Mouse (Mus musculus) limb, embryonic 12.5 days (tissue): ENCODE data around the gene Gm11541. TPM values are rescaled to one million over a fixed set of nuclear protein-coding genes. Genes with fewer than 3 reads are reported as not detected.

Experiments
- ATAC-seq: fragments of 200-750 bp; cut with Nextera tagmentation; 2 replicates; pipeline ENCODE4 v1.8.0; 2017; ENCODE audit warnings: low read depth, moderate TSS enrichment; ENCODE audit not compliant: insufficient number of reproducible peaks, insufficient read depth, low FRiP score, low TSS enrichment
- H3K27ac ChIP-seq: fragments of 300-500 bp; sonication (generic); 2 replicates; pipeline ENCODE4 v1.5.1; 2016; ENCODE audit warnings: mild to moderate bottlenecking, moderate library complexity
- H3K27me3 ChIP-seq: fragments of 300-500 bp; sonication (generic); 2 replicates; pipeline ENCODE4 v1.6.1; 2016; ENCODE audit warnings: mild to moderate bottlenecking, moderate library complexity
- H3K36me3 ChIP-seq: fragments of 300-500 bp; sonication (generic); 2 replicates; pipeline ENCODE4 v1.6.1; 2016; ENCODE audit warnings: mild to moderate bottlenecking, moderate library complexity
- H3K4me1 ChIP-seq: fragments of 300-500 bp; sonication (generic); replicated peaks from 2 replicates; pipeline ENCODE4 v1.6.1; 2016
- H3K4me2 ChIP-seq: fragments of 300-500 bp; sonication (generic); 2 replicates; pipeline ENCODE4 v1.6.1; 2016; ENCODE audit warnings: mild to moderate bottlenecking, moderate library complexity
- H3K4me3 ChIP-seq: fragments of 300-500 bp; sonication (generic); replicated peaks from 2 replicates; pipeline ENCODE4 v1.5.1; 2016; ENCODE audit warnings: mild to moderate bottlenecking
- H3K9ac ChIP-seq: fragments of 300-500 bp; sonication (generic); replicated peaks from 2 replicates; pipeline ENCODE4 v1.6.1; 2016; ENCODE audit warnings: mild to moderate bottlenecking, moderate library complexity
- H3K9me3 ChIP-seq: fragments of 300-500 bp; sonication (generic); 2 replicates; pipeline ENCODE4 v1.6.1; 2016; ENCODE audit warnings: mild to moderate bottlenecking, moderate library complexity
- WGBS: fragments of 180-500 bp; shearing (Covaris S2); methylation state at CpG from one replicate; pipeline ENCODE4 v1.1.7; 2016; 5-methylcytosine and 5-hydroxymethylcytosine counted together
- polyA plus RNA-seq: library from polyadenylated mRNA; unstranded; fragments of >200 nt; fragmentation: Nextera tagmentation; extraction: Ambion mirVana; gene quantifications from 2 replicates; pipeline ENCODE4 v1.2.1, GENCODE M21; 2016

Gene Gm11541
- polyA plus RNA-seq, 1 experiment from 2014 or later = 0.13 TPM

DNA sequence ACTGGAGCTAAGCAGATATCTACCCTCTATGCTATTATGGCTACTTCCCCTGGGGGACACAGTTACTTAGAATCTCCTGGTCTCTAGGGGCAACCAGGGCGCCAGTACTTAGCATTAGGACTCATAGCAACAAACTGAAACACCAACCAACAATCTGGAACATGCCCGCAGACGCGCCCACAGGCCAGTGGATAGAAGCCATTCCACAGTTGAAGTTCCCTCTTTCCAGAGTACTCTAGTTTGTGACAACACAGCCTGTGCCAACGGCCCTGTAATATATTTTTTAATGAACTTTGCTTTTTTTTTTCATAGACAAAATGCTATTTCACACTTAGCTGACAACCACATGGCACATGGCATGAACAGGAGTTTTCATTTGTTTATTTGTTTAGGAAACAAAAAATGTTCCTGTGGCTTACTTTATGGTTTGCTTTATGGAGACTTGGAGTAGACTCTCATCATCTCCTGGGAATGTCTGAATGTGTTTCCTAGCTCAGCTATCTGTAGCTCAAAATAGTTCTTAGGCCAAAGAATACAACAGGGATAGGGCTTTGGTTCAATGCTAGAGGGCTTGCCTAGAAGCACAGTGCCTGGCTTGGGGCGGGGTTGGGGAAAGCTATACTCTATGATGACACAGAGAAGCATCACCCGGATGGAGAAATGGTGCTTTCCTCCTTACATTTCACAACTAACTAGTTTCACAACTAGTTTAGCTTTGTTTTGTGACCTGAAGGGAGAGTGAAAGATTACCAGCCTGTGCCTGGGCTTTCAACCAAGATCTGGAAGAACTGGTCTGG lies 14.0 kb upstream of the Gm11541 start:
- Histone ChIP-seq H3K9ac (no peak overlapping the region), H3K27ac (no peak overlapping the region), H3K4me3 (no peak overlapping the region), H3K27me3 (peaks cover 3% of the 10 kb centered on the region; the same call in 1 of the 2 replicates), H3K9me3 (no peaks in the 10 kb centered on the region), H3K4me2 (no peak overlapping the region), H3K36me3 (no peaks in the 10 kb centered on the region), H3K4me1 (peaks cover 12% of the 10 kb centered on the region)
- no peak for ATAC-seq
- 88% methylated on average over 7 of the region's 7 CpGs for WGBS

GRCm38 (mm10) chr11:94717239-94717638 lies 12.9 kb upstream of the Gm11541 start:
- WGBS = 32% methylated on average over 11 of the region's 11 CpGs
- no peaks in the 10 kb centered on the region for H3K36me3 ChIP-seq
- H3K9ac ChIP-seq = no peak overlapping the region
- H3K27ac ChIP-seq = no peak overlapping the region
- peak overlapping the region; percentile 36 for H3K4me2 ChIP-seq
- H3K4me1 ChIP-seq = peaks cover 15% of the 10 kb centered on the region
- H3K4me3 ChIP-seq = no peak overlapping the region
- no peaks in the 10 kb centered on the region for H3K9me3 ChIP-seq
- ATAC-seq = no peak
- H3K27me3 ChIP-seq = peaks cover 7% of the 10 kb centered on the region; the same call in 1 of the 2 replicates

GRCm38 (mm10) chr11:94716754-94717153 lies 12.5 kb upstream of the Gm11541 start:
- no peaks in the 10 kb centered on the region for H3K9me3 ChIP-seq
- no peak for ATAC-seq
- H3K4me2 ChIP-seq = peak overlapping the region; percentile 36
- H3K27me3 ChIP-seq = peaks cover 7% of the 10 kb centered on the region; the same call in 1 of the 2 replicates
- H3K4me3 ChIP-seq = no peak overlapping the region
- H3K27ac ChIP-seq = no peak overlapping the region
- 8% methylated on average over 9 of the region's 9 CpGs for WGBS
- H3K9ac ChIP-seq = no peak overlapping the region
- H3K4me1 ChIP-seq = peaks cover 15% of the 10 kb centered on the region
- no peaks in the 10 kb centered on the region for H3K36me3 ChIP-seq

- Histone ChIP-seq H3K4me1 (peaks cover 15% of the 10 kb centered on the region), H3K9ac (no peak overlapping the region), H3K4me2 (no peak overlapping the region)
Measured at GRCm38 (mm10) chr11:94715622-94716021, 11.3 kb upstream of the Gm11541 start.

DNA sequence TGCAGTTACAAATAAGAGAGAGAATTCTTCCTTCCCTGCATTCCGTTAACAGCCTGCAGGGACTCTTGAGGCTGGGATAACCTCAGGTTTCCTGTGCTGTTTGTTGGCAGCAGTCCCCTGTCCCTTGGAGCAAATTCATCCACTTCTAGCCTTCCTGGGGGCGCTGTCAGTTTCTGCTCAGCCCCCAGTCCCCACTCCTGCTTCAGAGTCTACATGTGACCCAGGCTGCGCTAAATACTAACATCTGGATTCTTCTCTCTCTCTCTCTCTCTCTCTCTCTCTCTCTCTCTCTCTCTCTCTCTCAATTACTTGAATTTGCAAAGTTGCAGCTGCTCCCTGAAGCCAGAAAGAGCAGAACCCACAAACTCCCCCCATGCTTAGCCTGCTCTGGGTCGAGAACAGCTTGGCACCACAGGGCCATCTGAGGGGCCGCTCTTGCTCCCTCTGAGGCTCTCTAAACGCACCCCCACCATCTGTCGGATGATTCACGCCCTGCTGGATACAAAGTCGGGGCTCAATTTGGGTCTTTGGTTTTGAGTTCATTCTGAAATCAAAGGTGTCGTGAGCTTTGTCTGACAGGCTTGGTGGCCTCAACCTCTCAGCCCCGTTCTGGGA lies 9.1 kb upstream of the Gm11541 start:
- Histone ChIP-seq H3K36me3 (no peaks in the 10 kb centered on the region), H3K27ac (no peak overlapping the region), H3K4me1 (peaks cover 15% of the 10 kb centered on the region), H3K4me3 (no peak overlapping the region), H3K4me2 (no peak overlapping the region; the same call in 1 of the 2 replicates), H3K9ac (0 out of 2 replicates have a peak overlapping the region, but pooled peaks have one; percentile 31), H3K27me3 (peaks cover 7% of the 10 kb centered on the region; the same call in 1 of the 2 replicates), H3K9me3 (no peaks in the 10 kb centered on the region)
- ATAC-seq = no peak
- WGBS = 31% methylated on average over 11 of the region's 11 CpGs

More at GRCm38 (mm10) chr11:94715622-94716021, 11.3 kb upstream of the Gm11541 start:
- Histone ChIP-seq H3K4me3 (no peak overlapping the region), H3K9me3 (no peaks in the 10 kb centered on the region), H3K27me3 (peaks cover 7% of the 10 kb centered on the region; the same call in 1 of the 2 replicates), H3K36me3 (no peaks in the 10 kb centered on the region), H3K27ac (no peak overlapping the region)
- 93% methylated on average over 5 of the region's 5 CpGs for WGBS
- no peak for ATAC-seq

- H3K9me3 ChIP-seq = no peaks in the 10 kb centered on the region
- H3K27me3 ChIP-seq = peaks cover 4% of the 10 kb centered on the region; the same call in 1 of the 2 replicates
- 49% methylated on average over 7 of the region's 7 CpGs for WGBS
- no peaks in the 10 kb centered on the region for H3K36me3 ChIP-seq
- no peak overlapping the region for H3K4me3 ChIP-seq
- no peak for ATAC-seq
- H3K9ac ChIP-seq = no peak overlapping the region
- H3K4me1 ChIP-seq = peaks cover 10% of the 10 kb centered on the region
- H3K27ac ChIP-seq = no peak overlapping the region
- H3K4me2 ChIP-seq = no peak overlapping the region
Measured at GRCm38 (mm10) chr11:94704020-94704419, 279 bp downstream of the Gm11541 start.

DNA sequence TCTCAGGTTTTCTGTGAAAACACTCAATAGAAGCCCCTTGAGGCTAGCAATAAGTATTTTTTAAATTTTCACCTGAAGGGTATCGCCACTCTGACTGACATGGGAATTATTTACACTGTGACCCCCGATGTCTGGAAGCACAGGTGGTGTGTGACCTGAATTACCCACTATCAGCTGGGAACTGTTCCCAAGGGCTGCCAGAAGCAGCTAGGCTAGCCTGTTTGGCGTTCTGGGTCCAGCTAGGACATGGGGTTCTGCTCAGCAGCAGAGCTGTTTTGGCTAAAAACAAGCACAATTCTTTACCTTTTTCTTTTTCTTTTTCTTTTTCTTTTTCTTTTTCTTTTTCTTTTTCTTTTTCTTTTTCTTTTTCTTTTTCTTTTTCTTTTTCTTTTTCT lies 2.1 kb downstream of the Gm11541 start:
- WGBS = 44% methylated on average over 3 of the region's 3 CpGs
- peaks cover 4% of the 10 kb centered on the region; the same call in 1 of the 2 replicates for H3K27me3 ChIP-seq
- no peaks in the 10 kb centered on the region for H3K36me3 ChIP-seq
- no peak overlapping the region for H3K9ac ChIP-seq
- H3K4me3 ChIP-seq = no peak overlapping the region
- H3K4me2 ChIP-seq = 0 out of 2 replicates have a peak overlapping the region, but pooled peaks have one; percentile 13
- H3K4me1 ChIP-seq = peaks cover 10% of the 10 kb centered on the region
- H3K27ac ChIP-seq = no peak overlapping the region
- no peak for ATAC-seq
- no peaks in the 10 kb centered on the region for H3K9me3 ChIP-seq

GRCm38 (mm10) chr11:94701401-94702215 lies 2.7 kb downstream of the Gm11541 start:
- Histone ChIP-seq H3K4me3 (no peak overlapping the region), H3K4me2 (0 out of 2 replicates have a peak overlapping the region, but pooled peaks have one; percentile 13), H3K9me3 (no peaks in the 10 kb centered on the region), H3K36me3 (no peaks in the 10 kb centered on the region), H3K27me3 (peaks cover 4% of the 10 kb centered on the region; the same call in 1 of the 2 replicates), H3K9ac (no peak overlapping the region), H3K4me1 (peaks cover 10% of the 10 kb centered on the region), H3K27ac (0 out of 2 replicates have a peak overlapping the region, but pooled peaks have one; percentile 50)
- WGBS = 47% methylated on average over 27 of the region's 27 CpGs
- peak; percentile 37 for ATAC-seq

DNA sequence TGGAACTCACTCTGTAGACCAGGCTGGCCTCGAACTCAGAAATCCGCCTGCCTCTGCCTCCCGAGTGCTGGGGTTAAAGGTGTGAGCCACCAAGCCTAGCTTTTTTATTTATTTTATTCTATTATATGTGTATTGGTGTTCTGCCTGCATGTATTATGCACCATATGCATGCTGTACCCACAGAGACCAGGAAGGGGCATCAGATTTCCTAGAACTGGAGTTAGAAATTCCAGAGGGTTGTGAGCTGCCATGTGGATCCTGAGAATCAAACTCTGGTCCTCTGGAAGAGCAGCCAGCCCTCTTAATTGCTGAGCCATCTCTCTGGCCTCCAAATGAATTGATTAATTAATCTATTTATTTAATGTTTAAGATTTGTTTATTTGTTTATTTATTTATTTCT lies 4.9 kb downstream of the Gm11541 start:
- no peak overlapping the region for H3K4me3 ChIP-seq
- H3K27me3 ChIP-seq = peaks cover 4% of the 10 kb centered on the region; the same call in 1 of the 2 replicates
- no peaks in the 10 kb centered on the region for H3K36me3 ChIP-seq
- H3K9ac ChIP-seq = no peak overlapping the region
- H3K4me2 ChIP-seq = no peak overlapping the region
- H3K4me1 ChIP-seq = peaks cover 10% of the 10 kb centered on the region
- WGBS = 95% methylated on average over 3 of the region's 3 CpGs
- H3K27ac ChIP-seq = no peak overlapping the region
- no peaks in the 10 kb centered on the region for H3K9me3 ChIP-seq
- ATAC-seq = no peak

DNA sequence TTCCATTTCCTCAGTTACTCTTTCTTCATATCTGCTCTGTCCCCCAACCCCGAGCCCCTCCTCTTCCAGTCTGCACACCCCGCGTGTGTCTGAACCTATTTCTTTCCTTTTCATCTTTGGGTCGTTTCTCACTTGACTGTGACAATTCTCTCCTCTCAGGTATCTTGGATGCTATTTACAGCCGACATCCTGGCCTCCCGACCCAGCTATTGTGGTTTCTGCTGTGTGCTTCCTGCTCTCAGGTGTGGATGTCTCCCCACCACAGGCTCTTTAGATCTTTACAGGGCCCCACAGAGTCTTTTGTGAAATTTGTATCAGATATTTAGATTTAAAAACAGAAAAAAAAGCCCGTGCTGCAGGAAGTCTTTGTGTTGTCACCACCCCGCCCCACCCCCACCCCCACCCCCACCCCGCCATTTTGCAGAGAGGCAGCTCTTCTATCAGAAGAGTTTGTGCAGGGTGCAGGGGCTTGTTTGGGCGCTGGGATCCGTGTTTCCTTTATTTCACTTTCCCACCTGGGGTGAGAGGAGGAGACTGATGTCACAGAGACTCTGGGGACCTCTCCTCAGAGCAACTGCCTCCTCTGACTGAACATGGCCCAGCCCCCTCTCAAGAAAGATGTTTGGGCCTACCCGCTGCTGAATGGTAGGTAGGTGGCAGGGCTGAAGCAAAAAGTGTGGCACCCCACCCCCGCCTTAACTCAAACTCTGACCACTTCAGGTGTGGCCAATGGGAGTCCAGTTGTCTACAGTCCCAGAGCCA lies 6.4 kb downstream of the Gm11541 start:
- ATAC-seq = no peak
- no peak overlapping the region for H3K27ac ChIP-seq
- WGBS = 49% methylated on average over 13 of the region's 13 CpGs

More for the DNA sequence above, 6.4 kb downstream of the Gm11541 start:
- Histone ChIP-seq H3K36me3 (no peaks in the 10 kb centered on the region), H3K4me1 (peaks cover 10% of the 10 kb centered on the region), H3K9ac (no peak overlapping the region), H3K4me2 (no peak overlapping the region), H3K9me3 (no peaks in the 10 kb centered on the region), H3K27me3 (peaks cover 7% of the 10 kb centered on the region; the same call in 1 of the 2 replicates), H3K4me3 (no peak overlapping the region)
